Mouse (Mus musculus) brain, adult 10 weeks (tissue): ENCODE measurements around the gene Ptgfrn. TPM values are rescaled to one million over a fixed set of nuclear protein-coding genes. Genes with fewer than 3 reads are reported as not detected.

Experiments
- polyA plus RNA-seq: library from polyadenylated mRNA; stranded (reverse); fragments of 350-450 nt; fragmentation: Illumina TruSeq; extraction: RNeasy Lipid Tissue Mini Kit (QIAGEN cat#74804); gene quantifications from one replicate; pipeline ENCODE4 v1.2.3, GENCODE M21; 2015; ENCODE audit warnings: low read depth, low replicate concordance

Ptgfrn gene
- polyA plus RNA-seq, result 16.9 TPM

DNA sequence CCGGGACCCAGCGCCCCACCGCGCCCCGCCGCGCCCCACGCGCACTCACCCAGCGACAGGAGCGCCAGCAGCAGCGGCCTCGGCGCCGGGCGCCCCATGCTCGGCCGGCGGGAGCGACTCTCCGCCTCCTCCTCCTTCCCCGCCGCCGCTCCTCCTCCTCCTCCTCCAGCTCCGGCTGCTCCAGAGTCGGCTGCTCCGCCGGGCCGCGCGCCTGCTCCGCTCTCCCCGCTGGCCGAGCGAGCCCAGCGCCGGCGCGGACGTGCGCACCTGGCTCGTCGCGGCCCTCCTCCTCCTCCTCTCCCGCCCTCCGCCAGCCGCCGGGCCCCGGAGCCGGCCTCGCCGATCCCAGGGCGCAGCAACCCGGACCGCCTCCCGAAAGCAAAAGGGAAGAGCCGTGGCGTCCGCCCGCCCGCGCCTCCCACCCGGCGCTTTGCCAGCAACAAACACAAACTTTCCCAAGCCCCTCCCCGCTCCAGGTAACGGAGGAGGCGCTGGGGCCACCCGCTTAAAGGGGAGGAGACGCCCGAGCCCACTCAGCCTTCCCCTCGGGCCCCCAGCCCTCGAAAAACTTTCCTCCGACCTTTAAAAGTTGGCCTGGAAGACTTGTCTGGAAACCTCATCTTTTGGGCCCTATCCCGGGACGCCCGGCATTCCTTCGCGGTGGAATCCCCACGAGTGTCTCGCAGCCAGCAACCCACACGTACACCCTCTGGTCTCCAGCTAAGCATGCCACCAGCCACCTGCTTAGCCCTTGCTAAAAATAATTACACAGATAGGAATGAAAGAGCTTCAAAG lies at the start of gene Ptgfrn:
Ptgfrn (minus strand) TSS at position 236 of the 795 bp plus-strand sequence.

DNA sequence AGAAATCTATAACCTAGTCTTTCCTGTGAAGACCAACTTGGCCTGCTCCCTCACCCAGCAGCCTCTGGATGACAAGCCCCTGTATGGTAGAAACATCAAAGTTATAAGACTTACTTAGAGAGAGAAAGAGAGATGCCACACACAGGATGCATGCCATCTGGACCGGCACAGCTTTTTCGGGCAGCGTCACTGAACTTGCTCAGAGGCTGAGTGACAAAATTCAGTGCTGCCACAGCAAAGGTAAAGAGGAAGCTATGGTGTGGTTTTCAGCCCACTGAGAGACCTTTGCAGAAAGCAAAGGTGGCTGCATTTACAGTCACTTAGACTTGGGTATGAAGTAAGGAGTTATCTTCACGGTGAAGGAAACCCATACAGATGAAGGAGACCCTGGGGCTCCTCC lies 80.7 kb downstream of the Ptgfrn start, which contains the start of gene Cd101:
Cd101 (minus strand) TSS at position 218 of the 400 bp plus-strand sequence.

Other genes starting within 250 kb of the Ptgfrn start
- 6.1 TPM for gene Trim45, start 188.1 kb downstream of the Ptgfrn start, polyA plus RNA-seq
- gene Ttf2, start 140.6 kb downstream of the Ptgfrn start, polyA plus RNA-seq, result 1.2 TPM
- 0.22 TPM for gene Cd101, start 80.7 kb downstream of the Ptgfrn start, polyA plus RNA-seq
- 0.42 TPM for gene Cd2, start 177.7 kb upstream of the Ptgfrn start, polyA plus RNA-seq